Mouse (Mus musculus): ENCODE results near the gene Id3.

Gene Id3

DNA sequence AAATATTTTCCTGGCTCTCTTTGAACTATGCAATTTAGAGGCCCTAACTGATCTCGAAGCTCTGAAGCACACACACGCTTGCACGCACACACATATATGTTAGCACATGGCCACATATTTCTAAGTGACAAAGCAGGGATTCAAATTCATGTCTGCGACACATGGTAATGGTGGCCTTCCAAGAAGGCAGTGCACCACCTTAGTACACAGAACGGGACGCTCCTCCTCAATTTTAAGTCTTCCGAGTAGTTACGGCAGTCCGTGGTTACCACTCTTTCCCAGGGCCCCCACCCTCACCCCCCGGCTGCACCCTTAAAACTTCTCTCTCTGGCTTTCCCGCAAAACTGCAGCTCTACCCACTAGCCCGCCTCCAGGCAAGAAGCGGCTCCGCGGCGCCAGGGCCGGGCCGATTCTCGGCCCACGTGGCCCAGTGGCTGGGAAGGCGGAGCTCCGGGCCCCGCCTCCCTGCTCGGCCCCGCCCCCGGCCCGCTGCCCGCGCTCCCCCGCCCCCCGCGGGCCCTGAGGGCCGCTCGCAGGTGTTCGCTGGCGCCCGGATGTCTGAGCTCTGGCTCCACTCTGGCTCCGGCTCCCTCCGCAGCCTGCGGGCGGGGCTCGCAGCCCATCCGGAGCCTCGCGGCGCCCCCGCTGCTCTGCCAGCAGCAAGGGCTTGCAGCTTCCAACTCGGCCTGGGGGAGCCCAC lies 4.3 kb downstream of the Id3 start:
- DNase-seq (ENCODE audit: low read depth, low spot score): peak; percentile 79

DNA sequence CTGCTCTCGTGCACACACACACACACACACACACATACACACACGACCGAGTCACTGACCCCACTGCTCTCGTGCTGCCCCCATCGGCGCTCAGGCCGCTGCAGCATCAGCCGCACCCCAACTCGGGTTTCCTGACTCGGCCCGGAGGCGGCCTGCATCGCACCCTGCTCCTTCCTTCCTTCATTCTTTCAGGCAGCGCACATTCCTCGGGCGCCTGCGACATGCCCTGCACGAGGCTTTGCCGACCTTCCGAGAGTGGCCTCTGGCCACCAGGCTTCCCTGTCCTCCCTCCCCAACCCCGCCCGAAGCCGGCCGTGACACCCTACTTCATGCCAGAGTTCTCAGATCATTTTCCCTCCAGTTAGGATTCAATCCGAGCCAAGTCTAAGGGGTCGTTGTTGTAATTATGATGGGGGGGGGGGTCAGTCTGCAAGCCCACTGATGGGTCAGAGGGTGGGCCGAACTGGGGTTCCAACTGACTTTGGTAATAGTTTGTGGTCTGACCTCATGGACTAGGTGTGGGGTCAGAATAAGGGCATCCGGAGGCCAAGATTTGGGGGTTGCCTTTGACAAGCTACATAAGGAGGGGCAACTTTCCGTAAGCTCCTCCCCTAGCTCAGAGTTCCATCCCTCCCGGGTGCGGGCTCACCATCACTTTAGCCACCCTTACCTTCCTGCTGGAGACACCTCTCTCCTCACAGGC lies 5.2 kb downstream of the Id3 start:
- peak; percentile 70 for DNase-seq (ENCODE audit: low read depth, low spot score)

DNA sequence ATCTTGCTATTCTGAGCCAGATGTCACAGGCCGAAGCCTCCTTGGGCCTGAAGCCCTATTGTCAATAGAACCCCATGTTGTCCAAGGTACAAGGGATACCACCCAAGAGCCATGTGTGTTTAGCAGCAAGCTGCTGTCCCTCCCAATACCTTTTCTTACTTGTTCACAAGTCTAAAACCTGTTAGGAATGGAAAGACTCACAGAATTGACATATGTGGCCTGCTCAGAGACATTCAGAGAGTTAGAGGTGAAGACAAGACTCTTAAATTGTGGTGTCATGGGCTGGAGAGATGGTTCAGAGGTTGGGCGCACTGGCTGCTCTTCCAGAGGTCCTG lies 5.7 kb downstream of the Id3 start:
- DNase-seq (ENCODE audit: low read depth, low spot score): no peak

- peak; percentile 71 for DNase-seq (ENCODE audit: low read depth, low spot score)
These were observed 6.4 kb downstream of the Id3 start for GRCm38 (mm10) chr4:136149734-136150133.

GRCm38 (mm10) chr4:136150596-136150995 lies 7.3 kb downstream of the Id3 start:
- DNase-seq (ENCODE audit: low read depth, low spot score): no peak

GRCm38 (mm10) chr4:136152821-136153220 lies 9.5 kb downstream of the Id3 start:
- DNase-seq (ENCODE audit: low read depth, low spot score): peak; percentile 75

- DNase-seq (ENCODE audit: low read depth, low spot score): no peak
These were observed 11.2 kb downstream of the Id3 start for GRCm38 (mm10) chr4:136154462-136154861.

- DNase-seq (ENCODE audit: low read depth, low spot score): no peak
These were observed 15.2 kb downstream of the Id3 start for GRCm38 (mm10) chr4:136158498-136158897.

DNA sequence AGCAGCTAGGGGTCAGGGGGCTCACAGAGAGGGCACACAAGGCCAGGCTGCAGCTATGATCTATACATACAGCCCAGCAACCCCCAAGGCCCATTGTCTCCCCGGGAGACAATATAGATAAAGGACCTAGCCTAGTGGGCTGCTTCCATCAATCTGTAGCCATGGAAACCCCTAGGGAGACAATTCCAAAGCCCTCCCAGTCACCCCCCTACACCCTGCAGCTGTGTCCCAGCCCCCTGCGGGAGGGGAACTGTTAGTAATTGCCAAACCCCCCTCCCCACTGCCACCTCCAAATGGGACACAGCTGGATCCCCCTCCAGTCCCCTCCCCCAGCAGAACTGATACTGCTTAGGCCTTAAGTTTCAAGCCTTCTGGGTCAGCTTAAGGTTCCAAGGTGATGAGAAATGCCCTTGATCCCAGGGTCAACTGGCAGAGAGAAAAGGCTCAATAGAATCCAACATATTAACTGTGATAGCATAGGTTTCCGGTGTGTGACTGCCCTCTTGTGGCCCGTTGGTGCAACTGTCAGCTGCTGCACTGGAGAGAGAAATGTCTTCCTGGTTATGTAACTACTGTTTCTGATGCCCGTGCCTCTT lies 16.6 kb downstream of the Id3 start:
- DNase-seq (ENCODE audit: low read depth, low spot score): peak; percentile 90

- DNase-seq (ENCODE audit: low read depth, low spot score): peak; percentile 87
These were observed 20.2 kb downstream of the Id3 start for GRCm38 (mm10) chr4:136163448-136163847.

DNA sequence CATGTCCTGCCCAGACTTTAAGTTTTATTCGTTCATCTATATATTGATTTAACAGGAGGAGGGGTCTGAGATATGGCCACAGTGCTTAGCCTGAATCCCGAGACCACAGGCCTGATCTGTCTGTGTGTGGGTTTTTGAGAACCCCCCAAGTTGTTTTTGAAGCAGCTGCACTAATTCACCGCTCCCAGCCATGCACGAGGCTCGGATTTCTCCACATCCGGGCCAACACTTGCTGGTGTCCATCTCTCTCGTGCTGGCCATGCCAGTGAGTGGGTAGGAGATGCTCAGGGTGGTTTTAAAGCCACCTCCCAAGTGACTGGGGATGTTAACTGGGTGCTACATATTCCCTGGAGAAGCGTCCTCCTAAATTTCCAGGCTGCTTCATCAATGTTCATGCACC lies 21.7 kb downstream of the Id3 start:
- DNase-seq (ENCODE audit: low read depth, low spot score): no peak

GRCm38 (mm10) chr4:136167701-136168100 lies 24.4 kb downstream of the Id3 start:
- DNase-seq (ENCODE audit: low read depth, low spot score): no peak

DNA sequence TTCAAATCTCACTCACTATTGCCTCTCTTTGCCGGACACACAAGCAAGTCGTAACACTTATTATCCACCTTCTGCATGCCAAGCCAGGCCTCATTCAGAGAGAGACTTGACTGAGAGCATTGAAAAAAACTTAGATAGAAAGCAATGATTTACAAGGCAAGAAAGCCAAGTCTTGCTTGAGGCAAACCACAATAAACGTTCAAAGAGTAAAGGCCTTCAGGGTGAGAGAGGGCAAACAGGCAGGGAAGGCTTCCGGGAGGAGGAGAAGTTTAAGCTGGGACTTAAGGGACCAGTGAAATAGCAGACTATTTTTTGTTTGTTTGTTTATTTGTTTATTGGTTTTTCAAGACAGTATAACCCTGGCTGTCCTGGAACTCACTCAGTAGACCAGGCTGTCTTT lies 27.1 kb downstream of the Id3 start:
- DNase-seq (ENCODE audit: low read depth, low spot score): no peak

- DNase-seq (ENCODE audit: low read depth, low spot score): peak; percentile 67
These were observed 28.2 kb downstream of the Id3 start for GRCm38 (mm10) chr4:136171455-136171854.

GRCm38 (mm10) chr4:136172011-136172541 lies 28.8 kb downstream of the Id3 start, which contains the start of gene E2f2:
TSS of gene E2f2 (plus strand) at chr4:136172394.
- DNase-seq (ENCODE audit: low read depth, low spot score): peak; percentile 79

DNA sequence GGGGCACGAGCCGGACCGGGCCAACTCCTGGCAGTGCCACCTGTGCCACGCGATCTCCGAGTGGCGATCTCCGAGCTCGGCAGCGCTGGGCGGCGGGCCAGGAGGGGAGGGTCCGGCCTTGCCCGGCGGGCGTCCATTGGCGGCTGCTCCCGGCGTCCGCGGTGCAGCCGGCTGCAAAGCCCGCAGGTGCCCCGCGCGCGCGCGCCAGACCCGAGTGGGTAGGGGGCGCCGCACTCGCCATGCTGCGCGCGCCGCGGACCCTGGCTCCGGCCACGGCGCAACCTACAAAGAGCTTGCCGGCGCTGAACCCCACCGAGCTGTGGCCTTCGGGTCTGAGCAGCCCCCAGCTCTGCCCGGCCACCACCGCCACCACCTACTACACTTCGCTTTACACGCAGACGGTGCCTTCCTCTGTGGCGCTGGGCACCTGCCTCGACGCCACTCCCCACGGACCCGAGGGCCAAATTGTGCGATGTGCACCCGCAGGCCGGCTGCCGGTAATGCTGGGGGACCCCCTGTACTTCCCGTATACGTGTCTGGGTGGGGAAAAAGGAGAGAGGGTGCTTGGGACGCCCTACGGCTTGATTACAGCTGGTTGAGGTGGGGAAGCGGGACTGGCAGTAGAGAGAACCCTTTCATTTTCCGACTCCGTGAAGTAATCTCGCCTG lies 29.4 kb downstream of the Id3 start:
- DNase-seq (ENCODE audit: low read depth, low spot score): no peak

DNA sequence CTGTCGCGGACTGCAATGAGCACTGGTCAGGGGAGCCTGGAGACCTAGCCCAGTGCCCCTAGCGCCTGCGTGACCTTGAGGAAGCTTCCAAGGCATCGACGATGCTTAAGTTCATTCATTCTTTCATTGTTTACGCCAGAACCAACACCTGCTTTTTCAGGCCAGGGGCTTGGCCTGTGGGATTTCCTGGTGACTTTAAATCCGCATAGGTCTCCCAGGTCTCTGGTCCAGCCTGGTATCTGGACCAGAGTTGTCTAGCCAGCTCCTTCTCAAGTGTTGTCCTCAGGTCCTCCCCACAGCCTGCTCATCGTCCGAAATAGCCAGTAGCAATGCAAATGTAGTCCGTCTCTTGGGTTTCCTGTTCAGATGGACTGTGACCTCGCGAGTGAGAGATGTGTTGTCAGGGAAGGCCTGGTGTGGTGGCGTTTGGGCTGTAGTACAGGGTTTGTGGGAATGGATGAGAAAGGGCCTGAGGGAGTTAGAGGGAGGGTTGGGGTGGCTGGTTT lies 30.0 kb downstream of the Id3 start:
- DNase-seq (ENCODE audit: low read depth, low spot score): no peak

- DNase-seq (ENCODE audit: low read depth, low spot score): no peak
These were observed 31.2 kb downstream of the Id3 start for GRCm38 (mm10) chr4:136174216-136175193.

- no peak for DNase-seq (ENCODE audit: low read depth, low spot score)
These were observed 32.8 kb downstream of the Id3 start for GRCm38 (mm10) chr4:136176022-136176552.

DNA sequence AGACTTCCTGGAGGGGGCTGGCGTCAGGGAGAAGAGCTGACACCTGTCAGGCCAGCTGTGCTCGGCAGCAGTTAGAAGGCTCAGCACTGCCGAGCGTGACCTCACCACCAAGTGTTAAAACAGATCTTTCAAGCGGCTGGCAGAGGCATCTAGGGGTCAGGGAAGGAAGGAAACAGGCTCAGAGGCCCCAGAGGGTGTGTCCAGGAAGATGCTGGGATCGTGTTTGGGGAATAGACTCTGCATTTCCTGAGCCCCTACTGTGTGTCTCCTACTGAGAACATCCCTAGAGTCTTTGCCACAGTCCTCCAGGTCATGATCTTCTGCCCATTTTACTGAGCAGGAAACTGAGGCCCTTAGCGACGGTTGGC lies 33.9 kb downstream of the Id3 start:
- peak; percentile 80 for DNase-seq (ENCODE audit: low read depth, low spot score)
